Mouse (Mus musculus) kidney, adult 9 months (tissue): ENCODE results near the gene Cd24a.

Source experiments
- DNase-seq: peaks from one replicate; pipeline ENCODE4 v3.0.0; 2022

Cd24a gene

GRCm38 (mm10) chr10:43577997-43578331 is at the start of gene Cd24a:
TSS of gene Cd24a (plus strand) at chr10:43578284.
- no peak for DNase-seq

- DNase-seq, result peak; percentile 76
These were observed 43.7 kb upstream of the Cd24a start for GRCm38 (mm10) chr10:43534382-43534781.

- DNase-seq, result peak; percentile 83
These were observed 40.4 kb upstream of the Cd24a start for GRCm38 (mm10) chr10:43537652-43538051.

GRCm38 (mm10) chr10:43538831-43539230 is 39.3 kb upstream of the Cd24a start:
- DNase-seq, result peak; percentile 76

GRCm38 (mm10) chr10:43539746-43540310 is 38.3 kb upstream of the Cd24a start:
- DNase-seq, result peak; percentile 48

- DNase-seq, result peak; percentile 96
These were observed 37.5 kb upstream of the Cd24a start, which contains the start of gene 1700021F05Rik for GRCm38 (mm10) chr10:43540442-43541152. TSS of gene 1700021F05Rik (minus strand) at chr10:43540994.

GRCm38 (mm10) chr10:43541153-43541544 is 36.9 kb upstream of the Cd24a start:
- DNase-seq, result no peak

- DNase-seq, result no peak
These were observed 28.7 kb upstream of the Cd24a start for GRCm38 (mm10) chr10:43549411-43549810.

GRCm38 (mm10) chr10:43550923-43551322 is 27.2 kb upstream of the Cd24a start:
- DNase-seq, result no peak

- DNase-seq, result no peak
These were observed 26.7 kb upstream of the Cd24a start for GRCm38 (mm10) chr10:43551388-43551787.

- DNase-seq, result no peak
These were observed 20.4 kb upstream of the Cd24a start for GRCm38 (mm10) chr10:43557630-43558165.

- no peak for DNase-seq
These were observed 18.8 kb upstream of the Cd24a start for GRCm38 (mm10) chr10:43559313-43559712.

GRCm38 (mm10) chr10:43560765-43561164 is 17.3 kb upstream of the Cd24a start:
- no peak for DNase-seq

- DNase-seq, result no peak
These were observed 16.8 kb upstream of the Cd24a start for GRCm38 (mm10) chr10:43561311-43561710.

- no peak for DNase-seq
These were observed 3.7 kb upstream of the Cd24a start for GRCm38 (mm10) chr10:43574352-43574751.

GRCm38 (mm10) chr10:43574956-43575355 is 3.1 kb upstream of the Cd24a start:
- peak; percentile 89 for DNase-seq

- DNase-seq, result peak; percentile 33
These were observed 636 bp upstream of the Cd24a start for GRCm38 (mm10) chr10:43577299-43577996.

GRCm38 (mm10) chr10:43578366-43578753 is 276 bp downstream of the Cd24a start:
- DNase-seq, result peak; percentile 49

- DNase-seq, result peak; percentile 82
These were observed 783 bp downstream of the Cd24a start for GRCm38 (mm10) chr10:43578754-43579380.

GRCm38 (mm10) chr10:43579381-43580261 is 1.5 kb downstream of the Cd24a start:
- DNase-seq, result peak; percentile 44

- DNase-seq, result peak; percentile 59
These were observed 2.6 kb downstream of the Cd24a start for GRCm38 (mm10) chr10:43580649-43581078.

- no peak for DNase-seq
These were observed 3.2 kb downstream of the Cd24a start for GRCm38 (mm10) chr10:43581260-43581659.
